Comparison of ENCODE assay signal across 9 mouse cellular contexts in the genomic region with DNA sequence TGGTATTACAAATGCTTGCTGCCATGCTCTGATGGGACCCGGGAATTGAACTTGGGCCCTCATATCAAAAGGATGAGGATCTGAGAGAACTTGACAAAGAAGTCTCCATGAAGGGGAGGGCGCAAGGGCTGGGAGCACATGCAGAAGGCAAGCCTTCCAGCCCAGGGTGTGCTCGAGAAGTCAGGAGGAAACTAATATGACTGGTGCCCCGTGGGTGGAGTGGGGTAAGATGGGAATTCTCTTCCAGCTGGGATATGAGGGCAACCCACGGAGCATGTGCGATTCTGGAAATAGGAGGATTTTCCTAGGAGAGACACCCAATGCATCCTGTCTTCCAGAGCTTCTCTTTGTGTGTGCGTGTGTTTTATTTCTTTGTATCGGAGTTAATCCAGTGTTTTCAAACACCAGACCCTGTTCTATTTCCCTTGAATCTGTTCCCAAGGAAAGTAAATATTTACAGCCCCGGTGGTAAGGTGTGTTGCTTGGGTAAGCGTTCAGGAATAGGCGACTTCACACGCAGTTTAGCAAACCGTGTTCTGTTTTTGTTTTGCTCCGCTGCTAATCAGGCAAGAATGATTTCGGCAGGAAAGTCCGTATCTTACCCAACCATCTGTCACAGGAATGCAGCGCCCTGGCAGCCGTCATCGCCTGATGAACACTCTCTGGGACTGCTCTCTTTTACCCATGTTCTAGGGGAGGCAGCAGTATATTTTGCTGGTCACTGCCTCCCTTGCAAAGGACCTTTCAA. TPM values are rescaled to one million over a fixed set of nuclear protein-coding genes. Genes with fewer than 3 reads are reported as not detected.
DNase-seq lines count a peak whose midpoint lies in the region; ATAC-seq and TF ChIP-seq lines count a peak whose summit lies in the region.
"Had no signal": no experiment of that assay in that cellular context is flagged by ENCODE, and none has a peak within 500 bp of the region (broad histone marks: within the 10 kb centered on the region; RNA-seq: fewer than 3 reads in every experiment).

No protein-coding gene starts in this region.

- H3K4me3 ChIP-seq in erythroblast, embryonic 14.5 days (replicated peaks): peak overlapping the region; percentile 54
- H3K4me3 ChIP-seq in kidney, adult 2 months (ENCODE audit: insufficient read depth, low read depth, low read length): no peak overlapping the region
- peak overlapping the region; percentile 24 for H3K4me3 ChIP-seq in liver, embryonic 15.5 days (replicated peaks)
- H3K4me3 ChIP-seq: megakaryocyte, embryonic 14.5 days had no signal

- no peak for TF ChIP-seq CTCF in kidney, adult 2 months (conservative IDR thresholded peaks at IDR 0.05; ENCODE audit: insufficient read depth, insufficient read length, low read depth, low read length)

- no peak for TF ChIP-seq POLR2A in kidney, adult 2 months (IDR thresholded peaks at IDR 0.05; ENCODE audit: low read depth, low read length)

- H3K36me3 ChIP-seq in erythroblast, embryonic 14.5 days (ENCODE audit: control insufficient read depth): no peaks in the 10 kb centered on the region
- H3K36me3 ChIP-seq in kidney, adult 2 months (ENCODE audit: control insufficient read depth, insufficient read depth, low read length): no peaks in the 10 kb centered on the region
- H3K36me3 ChIP-seq in liver, embryonic 15.5 days (replicated peaks): no peaks in the 10 kb centered on the region

- peak; percentile 95 for ATAC-seq in liver, embryonic 15.5 days (ENCODE audit: insufficient read depth)

- 27% methylated on average over 19 of the region's 19 CpGs for WGBS in kidney, adult 2 months
- WGBS in liver, embryonic 15.5 days (ENCODE audit: insufficient replicate concordance): 18% methylated on average over 19 of the region's 19 CpGs

- no peaks in the 10 kb centered on the region for H3K27me3 ChIP-seq in erythroblast, embryonic 14.5 days (ENCODE audit: control insufficient read depth)
- H3K27me3 ChIP-seq in kidney, adult 2 months (replicated peaks; ENCODE audit: control insufficient read depth, insufficient read depth, low read length): no peaks in the 10 kb centered on the region
- H3K27me3 ChIP-seq in liver, embryonic 15.5 days: no peaks in the 10 kb centered on the region; the same call in 1 of the 2 replicates

- no peaks in the 10 kb centered on the region for H3K9me3 ChIP-seq in erythroblast, embryonic 14.5 days (ENCODE audit: control insufficient read depth, low read length)
- H3K9me3 ChIP-seq in liver, embryonic 15.5 days (replicated peaks): no peaks in the 10 kb centered on the region
- H3K9me3 ChIP-seq: megakaryocyte, embryonic 14.5 days had no signal

- peak; percentile 25 for DNase-seq in NIH3T3 (ENCODE audit: low read depth)
- peak; percentile 77 for DNase-seq in c-Kit-positive CD71-positive TER-119-negative erythroid progenitor cells, embryonic 14.5 days (ENCODE audit: low read depth)
- DNase-seq in kidney, adult 2 months: peak; percentile 55
- DNase-seq in skeletal muscle tissue, adult 2 months (ENCODE audit: low read depth, low spot score): peak; percentile 36
- DNase-seq in yolk sac, embryonic 10.5 days (ENCODE audit: low spot score): no peak
- DNase-seq in natural killer cell, adult 2 months (ENCODE audit: low spot score in 2 of 2): no peak

- H3K9ac ChIP-seq in liver, embryonic 15.5 days: peak overlapping the region; percentile 30

- peaks cover 68% of the 10 kb centered on the region for H3K4me1 ChIP-seq in erythroblast, embryonic 14.5 days (ENCODE audit: control insufficient read depth)
- H3K4me1 ChIP-seq in kidney, adult 2 months (ENCODE audit: control insufficient read depth, insufficient read depth, low read length): peaks cover 17% of the 10 kb centered on the region; the same call in 1 of the 2 replicates
- peaks cover 45% of the 10 kb centered on the region for H3K4me1 ChIP-seq in liver, embryonic 15.5 days (replicated peaks)
- H3K4me1 ChIP-seq: megakaryocyte, embryonic 14.5 days had no signal

- peak overlapping the region; percentile 60 for H3K4me2 ChIP-seq in liver, embryonic 15.5 days

- H3K27ac ChIP-seq in kidney, adult 2 months (ENCODE audit: insufficient read depth, low read depth, low read length): peak overlapping the region; percentile 61
- peak overlapping the region; percentile 94 for H3K27ac ChIP-seq in liver, embryonic 15.5 days (replicated peaks)

RNA-seq across cellular contexts. Expression of a gene that starts 28.4 kb away (rescaled TPM):
- polyA plus RNA-seq in erythroblast, embryonic 14.5 days (2012): 0.01 TPM in 1 of 2 replicates, not detected in the other
- polyA plus RNA-seq in kidney, adult 2 months (2012; rRNA removed): 11.2 and 11.4 TPM in 2 replicates
- 0.40 and 0.44 TPM in 2 replicates for polyA plus RNA-seq in liver, embryonic 15.5 days (2015; fragmentation: Nextera tagmentation; extraction: Ambion mirVana)

Comparison
In these comparisons a context has a peak if more than half of its experiments do, and no peak if none do; other contexts are left out.
1. DNase-seq: peak in NIH3T3 (single experiment), c-Kit-positive CD71-positive TER-119-negative erythroid progenitor cells, embryonic 14.5 days (single experiment), kidney, adult 2 months (single experiment) and skeletal muscle tissue, adult 2 months (single experiment); none in yolk sac, embryonic 10.5 days (single experiment) and natural killer cell, adult 2 months (0 of 2).